Mouse (Mus musculus): ENCODE data around the gene Hoxd9. TPM values are rescaled to one million over a fixed set of nuclear protein-coding genes. Genes with fewer than 3 reads are reported as not detected.

Gene Hoxd9
- total RNA-seq, 2 experiments from 2014 or later: not detected

- DNase-seq (ENCODE audit: extremely low spot score in 1 of 2, low spot score in 1 of 2): no peak
Measured at GRCm38 (mm10) chr2:74696442-74697335, 838 bp upstream of the Hoxd9 start.

- DNase-seq (ENCODE audit: extremely low spot score in 1 of 2, low spot score in 1 of 2): no peak
Measured at GRCm38 (mm10) chr2:74698201-74699052, 900 bp downstream of the Hoxd9 start.

- DNase-seq (ENCODE audit: extremely low spot score in 1 of 2, low spot score in 1 of 2): no peak
Measured at GRCm38 (mm10) chr2:74699053-74699430, 1.5 kb downstream of the Hoxd9 start.

GRCm38 (mm10) chr2:74699664-74700545 is 2.4 kb downstream of the Hoxd9 start:
- no peak for DNase-seq (ENCODE audit: extremely low spot score in 1 of 2, low spot score in 1 of 2)

- DNase-seq (ENCODE audit: extremely low spot score in 1 of 2, low spot score in 1 of 2): no peak
Measured at GRCm38 (mm10) chr2:74700546-74701112, 3.1 kb downstream of the Hoxd9 start.

GRCm38 (mm10) chr2:74701949-74702819 is 4.7 kb downstream of the Hoxd9 start:
- DNase-seq (ENCODE audit: extremely low spot score in 1 of 2, low spot score in 1 of 2): peak; percentile 68 to 94

- no peak for DNase-seq (ENCODE audit: extremely low spot score in 1 of 2, low spot score in 1 of 2)
Measured at GRCm38 (mm10) chr2:74702820-74703219, 5.3 kb downstream of the Hoxd9 start.

- DNase-seq (ENCODE audit: extremely low spot score in 1 of 2, low spot score in 1 of 2): no peak
Measured at GRCm38 (mm10) chr2:74703317-74703716, 5.8 kb downstream of the Hoxd9 start.

GRCm38 (mm10) chr2:74703720-74704392 is 6.3 kb downstream of the Hoxd9 start:
- no peak for DNase-seq (ENCODE audit: extremely low spot score in 1 of 2, low spot score in 1 of 2)

GRCm38 (mm10) chr2:74704393-74704998 is 7.0 kb downstream of the Hoxd9 start, which contains the start of gene Hoxd8:
Gene Hoxd8, plus strand, starts transcription at chr2:74704615.
- DNase-seq (ENCODE audit: extremely low spot score in 1 of 2, low spot score in 1 of 2): no peak

- no peak for DNase-seq (ENCODE audit: extremely low spot score in 1 of 2, low spot score in 1 of 2)
Measured at GRCm38 (mm10) chr2:74704999-74705466, 7.5 kb downstream of the Hoxd9 start.

GRCm38 (mm10) chr2:74705467-74706089 is 8.1 kb downstream of the Hoxd9 start:
- no peak for DNase-seq (ENCODE audit: extremely low spot score in 1 of 2, low spot score in 1 of 2)

GRCm38 (mm10) chr2:74706393-74706960 is 8.9 kb downstream of the Hoxd9 start:
- no peak for DNase-seq (ENCODE audit: extremely low spot score in 1 of 2, low spot score in 1 of 2)

- no peak for DNase-seq (ENCODE audit: extremely low spot score in 1 of 2, low spot score in 1 of 2)
Measured at GRCm38 (mm10) chr2:74707599-74707998, 10.1 kb downstream of the Hoxd9 start.

- no peak for DNase-seq (ENCODE audit: extremely low spot score in 1 of 2, low spot score in 1 of 2)
Measured at GRCm38 (mm10) chr2:74708676-74709075, 11.1 kb downstream of the Hoxd9 start.

GRCm38 (mm10) chr2:74709465-74710419 is 12.2 kb downstream of the Hoxd9 start:
- no peak for DNase-seq (ENCODE audit: extremely low spot score in 1 of 2, low spot score in 1 of 2)

Measured in layer of hippocampus, postnatal 25 days (tissue).